Mouse (Mus musculus): ENCODE measurements at regions not wholly inside any gene's neighbourhood (a gene's known extent, or its start where the extent isn't known, plus 50 kb on each side); places are given as distances from the start of the nearest gene placed in this dataset.
A peak's percentile ranks its signal among the peaks of the same experiment; 100 is the strongest.

GRCm38 (mm10) chr3:115766153-115766552 lies 51.3 kb upstream of the S1pr1 start:
- TF ChIP-seq CTCF (IDR thresholded peaks at IDR 0.05; ENCODE audit: insufficient read depth, low read length) (no peak), POLR2A (IDR thresholded peaks at IDR 0.05; ENCODE audit: borderline replicate concordance, extremely low read depth, low read depth, low read length) (peak; percentile 65; the same call in 1 of the 2 replicates)
